ENCODE assay signal across 11 mouse cellular contexts in the genomic region with DNA sequence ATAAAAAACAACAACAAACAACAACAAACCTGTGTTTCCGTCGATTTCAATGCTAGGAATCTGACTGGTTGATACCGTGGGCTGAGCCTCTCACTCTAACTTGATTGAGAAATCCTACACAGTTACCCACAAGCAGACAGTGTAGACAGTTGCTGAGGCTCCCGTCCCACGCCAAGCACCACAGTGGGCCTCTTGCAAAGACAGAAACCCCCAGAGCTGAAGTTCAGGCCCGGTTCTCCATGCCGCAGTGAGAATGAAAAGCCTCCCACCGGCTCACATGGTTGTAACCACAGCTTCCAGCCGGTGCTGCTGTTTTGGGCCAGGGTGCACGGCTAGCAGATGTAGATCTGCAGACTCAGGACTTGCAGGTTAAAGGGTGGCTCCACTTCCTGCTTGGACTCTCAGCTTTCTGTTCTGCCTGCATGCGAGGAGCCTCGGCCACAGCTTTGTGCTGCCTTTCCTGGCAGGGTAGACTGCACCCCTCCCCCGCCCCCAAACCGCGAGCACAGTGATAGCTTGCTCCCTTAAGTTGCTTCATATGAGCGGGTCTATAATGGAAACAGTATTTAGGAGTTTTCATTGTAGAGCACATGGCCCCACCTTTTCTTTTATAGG.
A peak's percentile ranks its signal among the peaks of the same experiment; 100 is the strongest.
DNase-seq lines count a peak whose midpoint lies in the region; ATAC-seq and TF ChIP-seq lines count a peak whose summit lies in the region.
"Had no signal": no experiment of that assay in that cellular context is flagged by ENCODE, and none has a peak within 500 bp of the region (broad histone marks: within the 10 kb centered on the region; RNA-seq: fewer than 3 reads in every experiment).

No protein-coding gene starts in this region.

- H3K27me3 ChIP-seq in embryonic facial prominence, embryonic 13.5 days = no peaks in the 10 kb centered on the region
- no peaks in the 10 kb centered on the region for H3K27me3 ChIP-seq in lung, embryonic 14.5 days (ENCODE audit: insufficient read depth, low read length)
- H3K27me3 ChIP-seq in forebrain, embryonic 14.5 days (replicated peaks; ENCODE audit: control insufficient read depth, insufficient read depth, low read length) = no peaks in the 10 kb centered on the region; the same call in 1 of the 2 replicates
- H3K27me3 ChIP-seq: CH12.LX had no signal

- H3K9me3 ChIP-seq in embryonic facial prominence, embryonic 13.5 days = peaks cover 3% of the 10 kb centered on the region; the same call in 1 of the 2 replicates
- no peaks in the 10 kb centered on the region for H3K9me3 ChIP-seq in lung, embryonic 14.5 days (ENCODE audit: low read depth, low read length)
- H3K9me3 ChIP-seq in forebrain, embryonic 14.5 days (replicated peaks; ENCODE audit: control insufficient read depth, low read length) = 0 out of 2 replicates have a peak, but pooled peaks cover 4% of the 10 kb centered on the region

- no peak overlapping the region for H3K4me3 ChIP-seq in embryonic facial prominence, embryonic 13.5 days
- no peak overlapping the region for H3K4me3 ChIP-seq in lung, embryonic 14.5 days (ENCODE audit: low read depth, low read length)
- no peak overlapping the region for H3K4me3 ChIP-seq in forebrain, embryonic 14.5 days (ENCODE audit: low read depth, low read length)

- H3K36me3 ChIP-seq in embryonic facial prominence, embryonic 13.5 days = no peaks in the 10 kb centered on the region
- H3K36me3 ChIP-seq in lung, embryonic 14.5 days (ENCODE audit: insufficient read depth) = no peaks in the 10 kb centered on the region
- H3K36me3 ChIP-seq in forebrain, embryonic 14.5 days (ENCODE audit: control insufficient read depth, insufficient read depth, low read length) = no peaks in the 10 kb centered on the region

- 62% methylated on average over 16 of the region's 16 CpGs for WGBS in embryonic facial prominence, embryonic 13.5 days
- 64% methylated on average over 16 of the region's 16 CpGs for WGBS in lung, embryonic 14.5 days
- 89% methylated on average over 16 of the region's 16 CpGs for WGBS in forebrain, embryonic 14.5 days

- H3K4me2 ChIP-seq in embryonic facial prominence, embryonic 13.5 days = peak overlapping the region; percentile 20; the same call in 1 of the 2 replicates
- H3K4me2 ChIP-seq in lung, embryonic 14.5 days = no peak overlapping the region
- H3K4me2 ChIP-seq in forebrain, embryonic 14.5 days (ENCODE audit: low read length) = no peak overlapping the region

- H3K9ac ChIP-seq in embryonic facial prominence, embryonic 13.5 days = no peak overlapping the region
- no peak overlapping the region for H3K9ac ChIP-seq in lung, embryonic 14.5 days
- H3K9ac ChIP-seq in forebrain, embryonic 14.5 days (ENCODE audit: low read length) = no peak overlapping the region

- H3K27ac ChIP-seq in embryonic facial prominence, embryonic 13.5 days = no peak overlapping the region; the same call in 1 of the 2 replicates
- H3K27ac ChIP-seq in lung, embryonic 14.5 days (ENCODE audit: low read depth) = no peak overlapping the region
- H3K27ac ChIP-seq in forebrain, embryonic 14.5 days (ENCODE audit: low read depth, low read length) = no peak overlapping the region

- no peak for TF ChIP-seq CTCF in lung, embryonic 14.5 days (IDR thresholded peaks at IDR 0.05; ENCODE audit: low read depth)

- 0 out of 2 replicates have a peak, but pooled peaks have one; percentile 20 for ATAC-seq in embryonic facial prominence, embryonic 13.5 days (ENCODE audit: insufficient number of reproducible peaks, insufficient read depth, low FRiP score, low TSS enrichment, low read depth)
- peak; percentile 35; the same call in 1 of the 2 replicates for ATAC-seq in lung, embryonic 14.5 days (ENCODE audit: insufficient read depth)
- ATAC-seq in forebrain, embryonic 14.5 days = no peak
- ATAC-seq: intestine, postnatal 0 days had no signal

- peaks cover 14% of the 10 kb centered on the region for H3K4me1 ChIP-seq in embryonic facial prominence, embryonic 13.5 days
- H3K4me1 ChIP-seq in lung, embryonic 14.5 days (ENCODE audit: insufficient read depth) = no peaks in the 10 kb centered on the region
- H3K4me1 ChIP-seq in forebrain, embryonic 14.5 days (ENCODE audit: control insufficient read depth, insufficient read depth, low read length) = no peaks in the 10 kb centered on the region; the same call in 1 of the 2 replicates

- peak; percentile 29 to 44 for DNase-seq in kidney, postnatal 4 days
- DNase-seq in kidney, adult 11 months = no peak
- peak; percentile 43 for DNase-seq in lung, embryonic 14.5 days
- peak; percentile 15 to 26 for DNase-seq in thymus, postnatal 36 days
- no peak for DNase-seq in heart, adult 8-10 months (ENCODE audit: low spot score)
- no peak for DNase-seq in forebrain, embryonic 14.5 days (ENCODE audit: low spot score)
- DNase-seq in heart, adult 11 months = no peak
- DNase-seq: adrenal gland, adult 8-10 months had no signal

Comparison
In these comparisons a context has a peak if more than half of its experiments do, and no peak if none do; other contexts are left out.
1. DNase-seq: peak in kidney, postnatal 4 days (2 of 2), lung, embryonic 14.5 days (single experiment) and thymus, postnatal 36 days (2 of 2); none in kidney, adult 11 months (single experiment), heart, adult 8-10 months (single experiment), forebrain, embryonic 14.5 days (single experiment) and heart, adult 11 months (single experiment).